Mouse (Mus musculus) hindbrain, embryonic 14.5 days (tissue): ENCODE data around the gene Eif3k. TPM values are rescaled to one million over a fixed set of nuclear protein-coding genes. Genes with fewer than 3 reads are reported as not detected.

Experiments used
- ATAC-seq: fragments of 200-750 bp; cut with Nextera tagmentation; 2 replicates; pipeline ENCODE4 v1.8.0; 2017; ENCODE audit warnings: moderate number of reproducible peaks, mild to moderate bottlenecking, moderate TSS enrichment, moderate library complexity; ENCODE audit not compliant: low FRiP score
- DNase-seq: peaks from one replicate; pipeline ENCODE4 v3.0.0-alpha.2; 2015; ENCODE audit warnings: low spot score
- H3K27ac ChIP-seq: fragments of 300-500 bp; sonication (generic); 2 replicates; pipeline ENCODE4 v1.5.1; 2014; ENCODE audit warnings: mild to moderate bottlenecking, moderate library complexity
- H3K27me3 ChIP-seq: fragments of 300-500 bp; sonication (generic); 2 replicates; pipeline ENCODE4 v1.6.1; 2014; ENCODE audit warnings: mild to moderate bottlenecking, low read length, mixed read lengths; ENCODE audit not compliant: control insufficient read depth, insufficient read depth
- H3K36me3 ChIP-seq: fragments of 300-500 bp; sonication (generic); replicated peaks from 2 replicates; pipeline ENCODE4 v1.6.1; 2014; ENCODE audit not compliant: control insufficient read depth, insufficient read depth
- H3K4me1 ChIP-seq: fragments of 300-500 bp; sonication (generic); replicated peaks from 2 replicates; pipeline ENCODE4 v1.6.1; 2014; ENCODE audit warnings: antibody characterized with exemption, low read length, mixed read lengths; ENCODE audit not compliant: control insufficient read depth, insufficient read depth
- H3K4me2 ChIP-seq: fragments of 300-500 bp; sonication (generic); replicated peaks from 2 replicates; pipeline ENCODE4 v1.6.1; 2014; ENCODE audit warnings: mild to moderate bottlenecking, moderate library complexity
- H3K4me3 ChIP-seq: fragments of 300-500 bp; sonication (generic); replicated peaks from 2 replicates; pipeline ENCODE4 v1.5.1; 2014; ENCODE audit warnings: mild to moderate bottlenecking, low read length
- H3K9ac ChIP-seq: fragments of 300-500 bp; sonication (generic); 2 replicates; pipeline ENCODE4 v1.6.1; 2014
- H3K9me3 ChIP-seq: fragments of 300-500 bp; sonication (generic); 2 replicates; pipeline ENCODE4 v1.6.1; 2016; ENCODE audit warnings: low read length; ENCODE audit not compliant: control insufficient read depth
- WGBS: fragments of 180-500 bp; shearing (Covaris S2); extraction: QIAGEN DNeasy Blood & Tissue Kit; methylation state at CpG from one replicate; pipeline ENCODE4 v1.1.7; 2014; 5-methylcytosine and 5-hydroxymethylcytosine counted together
- polyA plus RNA-seq: library from polyadenylated mRNA; unstranded; fragments of >200 nt; fragmentation: Nextera tagmentation; extraction: Ambion mirVana; gene quantifications from 2 replicates; pipeline ENCODE4 v1.2.1, GENCODE M21; 2014

The Eif3k gene
- polyA plus RNA-seq, 1 experiment from 2014 or later = 321 TPM

DNA sequence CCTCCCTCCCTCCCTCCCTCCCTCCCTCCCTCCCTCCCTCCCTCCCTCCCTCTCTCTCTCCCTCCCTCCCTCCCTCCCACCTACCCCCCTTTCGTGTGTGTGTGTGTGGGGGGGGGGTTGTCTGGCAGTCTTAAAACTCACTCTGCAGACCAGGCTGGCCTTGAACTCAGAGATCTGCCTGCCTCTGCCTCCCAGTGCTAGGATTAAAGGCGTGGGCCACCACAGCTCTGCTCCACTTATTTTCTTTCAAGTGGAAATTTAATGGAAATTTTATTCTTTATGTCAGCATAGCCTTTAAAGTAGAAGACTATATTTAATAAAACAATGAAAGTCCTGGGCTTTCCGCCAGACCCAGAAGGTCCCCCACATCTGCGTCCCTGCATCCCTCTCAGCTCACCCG is 15.5 kb downstream of the Eif3k start:
- no peaks in the 10 kb centered on the region for H3K9me3 ChIP-seq
- peaks cover 3% of the 10 kb centered on the region for H3K36me3 ChIP-seq
- H3K4me2 ChIP-seq = no peak overlapping the region
- 80% methylated on average over 5 of the region's 5 CpGs for WGBS
- H3K9ac ChIP-seq = no peak overlapping the region
- DNase-seq = no peak
- no peaks in the 10 kb centered on the region for H3K27me3 ChIP-seq
- no peak overlapping the region for H3K27ac ChIP-seq
- no peak overlapping the region for H3K4me3 ChIP-seq
- no peak for ATAC-seq
- H3K4me1 ChIP-seq = peaks cover 3% of the 10 kb centered on the region

DNA sequence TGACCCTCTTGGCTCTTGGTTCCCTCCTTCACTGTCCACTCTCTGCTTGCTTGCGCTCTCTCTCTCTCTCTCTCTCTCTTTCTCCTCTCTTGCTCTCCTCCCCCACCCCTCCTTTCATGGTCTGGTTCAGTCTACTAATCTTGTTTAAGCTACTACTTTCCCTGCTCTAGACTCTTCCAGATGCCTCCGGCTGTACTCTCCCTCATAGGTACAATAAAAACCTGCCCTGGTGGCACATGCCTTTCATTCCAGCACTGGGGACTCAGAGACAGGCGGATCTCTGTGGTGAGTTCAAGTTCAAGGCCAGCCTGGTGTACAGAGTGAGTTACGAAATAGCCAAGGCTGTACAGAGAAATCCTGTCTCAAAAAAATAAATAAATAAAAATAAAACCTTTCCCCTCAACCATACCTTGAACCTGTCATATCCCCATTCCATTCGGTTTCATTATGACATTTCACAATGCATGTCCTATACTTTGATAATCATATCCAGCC is 16.3 kb downstream of the Eif3k start:
- Histone ChIP-seq H3K4me2 (no peak overlapping the region), H3K4me1 (peaks cover 11% of the 10 kb centered on the region), H3K27ac (no peak overlapping the region), H3K9ac (no peak overlapping the region), H3K9me3 (no peaks in the 10 kb centered on the region), H3K27me3 (no peaks in the 10 kb centered on the region), H3K4me3 (no peak overlapping the region), H3K36me3 (no peaks in the 10 kb centered on the region)
- ATAC-seq (no peak), DNase-seq (no peak)
- WGBS = 87% methylated on average over 5 of the region's 5 CpGs

DNA sequence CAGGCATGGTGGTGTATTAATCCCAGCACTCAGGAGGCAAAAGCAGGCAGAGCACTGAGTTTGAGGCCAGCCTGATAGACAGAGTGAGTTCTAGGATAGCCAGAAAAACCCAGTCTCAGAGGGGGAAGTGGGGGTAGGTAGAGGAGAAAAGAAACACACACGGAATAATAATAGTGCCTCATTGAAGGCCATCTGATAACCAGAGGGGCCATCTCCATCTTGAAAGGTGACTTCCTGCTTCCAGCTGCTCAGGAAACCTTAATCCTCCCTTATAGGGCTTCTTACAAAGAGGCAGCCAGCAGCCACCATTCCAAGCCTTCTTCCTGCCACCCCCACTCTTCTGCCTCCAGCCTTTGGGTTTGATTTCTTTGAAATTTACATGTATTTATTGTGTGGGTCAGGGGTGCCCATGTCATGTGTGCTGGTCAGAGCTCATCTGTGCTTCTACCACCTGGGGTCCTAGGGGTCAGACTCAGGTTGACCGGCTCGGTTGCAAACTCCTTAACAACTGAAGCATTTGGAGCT is 18.2 kb downstream of the Eif3k start:
- DNase-seq (no peak), ATAC-seq (no peak)
- Histone ChIP-seq H3K27me3 (no peaks in the 10 kb centered on the region), H3K4me2 (no peak overlapping the region), H3K9ac (no peak overlapping the region), H3K9me3 (no peaks in the 10 kb centered on the region), H3K4me3 (no peak overlapping the region), H3K27ac (no peak overlapping the region; the same call in 1 of the 2 replicates), H3K36me3 (no peaks in the 10 kb centered on the region), H3K4me1 (peaks cover 30% of the 10 kb centered on the region)
- WGBS = 78% methylated on average over 3 of the region's 3 CpGs

DNA sequence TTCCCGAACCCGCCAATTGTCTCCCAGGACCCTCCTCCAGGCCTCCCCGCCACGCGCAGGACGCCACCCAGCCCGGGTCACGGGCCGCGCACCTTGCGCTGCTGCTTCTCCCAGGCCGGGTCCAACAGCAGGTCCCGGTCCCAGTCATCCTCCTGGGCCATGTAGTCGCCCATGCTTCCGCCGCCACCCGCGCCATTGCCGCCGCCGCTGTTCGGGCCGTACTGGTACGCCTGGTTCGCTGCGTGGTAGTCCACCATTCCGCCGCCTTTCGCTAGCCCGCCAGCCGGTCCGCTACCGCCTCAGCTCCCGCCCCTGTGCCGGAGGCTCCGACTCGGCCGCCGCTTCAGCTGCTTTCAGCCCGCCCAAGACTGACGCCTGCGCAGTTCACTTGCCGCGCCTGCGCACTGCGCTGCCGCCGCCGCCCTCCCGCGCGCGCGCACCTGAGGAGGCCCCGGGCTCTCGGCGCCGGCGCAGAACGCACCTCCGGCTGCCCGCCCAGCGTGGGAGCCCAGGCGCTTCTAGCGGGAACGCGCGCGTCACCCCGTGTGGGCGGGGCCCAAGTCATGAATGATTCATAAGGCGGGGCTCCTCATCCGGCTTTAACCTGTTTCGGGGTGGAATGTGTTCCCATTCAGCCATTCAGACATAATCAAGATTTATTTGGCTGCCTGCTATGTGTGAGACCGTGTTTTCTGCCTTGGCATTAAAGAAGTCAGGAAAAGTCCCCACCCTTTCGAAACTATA is 19.6 kb downstream of the Eif3k start, which contains the start of gene Actn4:
TSS of gene Actn4 (minus strand) at position 414 of the 744 bp plus-strand sequence.
- Histone ChIP-seq H3K4me1 (peaks cover 34% of the 10 kb centered on the region), H3K27ac (peak within 1 kb of the TSS; percentile 93), H3K27me3 (no peaks in the 10 kb centered on the region), H3K9me3 (no peaks in the 10 kb centered on the region), H3K4me3 (peak within 1 kb of the TSS; percentile 97), H3K36me3 (no peaks in the 10 kb centered on the region), H3K9ac (peak within 1 kb of the TSS; percentile 98), H3K4me2 (peak within 1 kb of the TSS; percentile 89)
- WGBS = under 1% methylated on average over 70 of the region's 76 CpGs
- peak; percentile 99 for DNase-seq
- peak; percentile 91 for ATAC-seq

DNA sequence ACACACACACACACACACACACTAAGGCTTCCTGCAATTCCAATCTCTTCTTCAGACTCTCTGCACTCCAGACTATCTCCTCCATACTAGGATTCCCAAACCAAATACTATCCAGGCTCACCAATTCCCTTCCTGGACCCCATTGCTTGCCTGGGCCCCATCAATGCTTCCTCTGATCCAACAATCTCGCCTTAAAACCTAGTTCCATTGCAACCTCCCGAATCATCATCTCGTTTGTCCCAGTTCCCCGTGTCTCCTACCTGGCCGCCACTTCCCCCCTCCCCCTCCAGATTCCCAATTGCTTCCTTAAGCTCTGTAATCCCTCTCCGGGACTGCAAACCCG is 20.1 kb downstream of the Eif3k start:
- Histone ChIP-seq H3K27me3 (no peaks in the 10 kb centered on the region), H3K4me3 (peak overlapping the region; percentile 97), H3K27ac (peak overlapping the region; percentile 82), H3K9ac (peak overlapping the region; percentile 98), H3K4me1 (peaks cover 34% of the 10 kb centered on the region), H3K4me2 (peak overlapping the region; percentile 89), H3K36me3 (no peaks in the 10 kb centered on the region), H3K9me3 (no peaks in the 10 kb centered on the region)
- WGBS = under 1% methylated on average over 7 of the region's 7 CpGs
- DNase-seq (no peak), ATAC-seq (no peak)

DNA sequence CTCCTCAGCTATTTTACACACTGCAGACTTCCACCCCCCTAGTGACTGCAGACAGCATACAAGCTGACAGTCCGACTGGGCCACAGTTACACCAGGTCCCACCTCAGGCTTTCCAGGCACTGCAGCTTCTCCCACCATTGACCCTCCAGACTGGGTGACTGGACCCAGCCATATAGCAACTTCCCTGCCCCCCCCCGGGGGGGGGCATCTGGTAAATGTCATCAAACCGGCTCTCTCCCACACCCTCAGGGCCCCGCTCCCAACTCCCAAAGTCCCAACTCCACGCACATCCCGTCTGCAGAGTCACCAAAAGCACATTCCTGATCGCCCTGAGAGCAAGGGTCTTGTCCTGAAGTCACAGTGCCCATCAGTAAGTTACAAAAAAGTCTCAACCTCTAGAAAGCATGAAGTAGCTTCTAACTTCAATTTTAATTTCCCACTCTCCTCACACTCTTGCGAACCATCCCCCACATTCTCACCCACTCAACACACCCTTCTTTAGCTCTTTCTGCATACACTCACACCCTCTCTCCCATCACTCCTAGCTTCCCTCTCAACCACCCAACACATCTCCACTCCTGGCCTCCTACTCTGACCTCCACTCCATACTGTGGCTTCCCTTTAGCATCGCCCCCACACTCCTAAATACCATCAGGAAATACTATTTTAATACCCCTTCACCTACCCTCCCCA is 21.2 kb downstream of the Eif3k start:
- WGBS = 38% methylated on average over 9 of the region's 9 CpGs
- H3K4me1 ChIP-seq = peaks cover 34% of the 10 kb centered on the region
- no peaks in the 10 kb centered on the region for H3K9me3 ChIP-seq
- H3K4me2 ChIP-seq = peak overlapping the region; percentile 89
- no peak overlapping the region; the same call in 1 of the 2 replicates for H3K27ac ChIP-seq
- H3K27me3 ChIP-seq = no peaks in the 10 kb centered on the region
- H3K4me3 ChIP-seq = peak overlapping the region; percentile 97
- no peaks in the 10 kb centered on the region for H3K36me3 ChIP-seq
- H3K9ac ChIP-seq = peak overlapping the region; percentile 98
- DNase-seq (no peak), ATAC-seq (no peak)

DNA sequence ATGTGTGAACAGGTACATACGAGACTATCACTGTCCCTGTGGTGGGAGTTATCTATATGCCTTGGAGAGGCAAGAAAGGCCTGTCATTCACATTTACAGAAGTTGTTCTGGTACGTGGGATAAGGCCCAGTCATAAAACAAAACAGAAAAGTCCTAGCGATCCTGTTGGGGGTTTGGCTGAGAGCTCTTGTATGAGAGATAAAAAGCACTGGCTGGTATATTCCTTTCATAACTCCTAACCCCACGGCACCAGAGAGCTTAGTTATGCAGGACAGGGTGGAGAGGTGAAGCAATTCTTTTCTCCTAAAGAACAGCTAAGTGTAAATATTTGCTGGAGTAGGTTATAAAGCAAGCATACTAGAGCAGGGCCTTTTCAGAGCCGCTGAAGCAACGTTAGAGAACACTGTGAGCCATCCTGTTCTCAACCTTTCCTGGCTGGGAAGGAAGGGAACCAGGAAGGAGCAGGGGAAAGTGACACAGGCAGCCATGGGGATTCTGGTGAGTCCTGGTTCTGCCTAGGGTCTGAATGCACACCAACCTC is 22.1 kb downstream of the Eif3k start:
- no peaks in the 10 kb centered on the region for H3K9me3 ChIP-seq
- peaks cover 34% of the 10 kb centered on the region for H3K4me1 ChIP-seq
- peak overlapping the region; percentile 6; the same call in 1 of the 2 replicates for H3K4me3 ChIP-seq
- no peak for ATAC-seq
- no peaks in the 10 kb centered on the region for H3K36me3 ChIP-seq
- peak overlapping the region; percentile 98 for H3K9ac ChIP-seq
- H3K27me3 ChIP-seq = no peaks in the 10 kb centered on the region
- 51% methylated on average over 6 of the region's 6 CpGs for WGBS
- H3K27ac ChIP-seq = 0 out of 2 replicates have a peak overlapping the region, but pooled peaks have one; percentile 26
- peak overlapping the region; percentile 89 for H3K4me2 ChIP-seq
- no peak for DNase-seq

DNA sequence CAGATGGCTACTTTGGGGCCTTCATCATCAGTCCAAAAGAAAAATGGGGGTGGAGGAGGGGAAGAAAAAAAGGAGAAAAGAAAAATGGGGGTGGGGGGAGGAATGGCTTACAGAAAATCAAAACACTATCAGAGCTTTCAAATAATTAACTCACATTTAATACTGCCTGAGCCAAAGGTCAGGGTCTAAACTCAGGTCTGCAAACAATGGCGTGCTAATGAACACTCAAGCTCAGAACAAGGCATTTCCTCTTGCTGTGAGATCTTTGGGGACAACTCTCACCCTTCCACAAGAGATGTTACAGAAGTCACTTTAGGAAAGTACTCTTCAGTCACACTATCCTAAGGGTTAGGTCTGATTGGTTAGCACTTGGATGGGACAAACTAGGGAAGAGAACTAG is 22.9 kb downstream of the Eif3k start:
- no peak for ATAC-seq

More for the DNA sequence above, 22.9 kb downstream of the Eif3k start:
- Histone ChIP-seq H3K4me1 (peaks cover 37% of the 10 kb centered on the region), H3K9me3 (no peaks in the 10 kb centered on the region), H3K4me3 (no peak overlapping the region), H3K9ac (no peak overlapping the region), H3K27me3 (no peaks in the 10 kb centered on the region), H3K4me2 (no peak overlapping the region), H3K36me3 (no peaks in the 10 kb centered on the region), H3K27ac (no peak overlapping the region)
- 63% methylated on average over 1 of the region's 1 CpGs for WGBS
- DNase-seq = no peak
